ENCODE assay signal across 15 mouse cellular contexts in the genomic region with DNA sequence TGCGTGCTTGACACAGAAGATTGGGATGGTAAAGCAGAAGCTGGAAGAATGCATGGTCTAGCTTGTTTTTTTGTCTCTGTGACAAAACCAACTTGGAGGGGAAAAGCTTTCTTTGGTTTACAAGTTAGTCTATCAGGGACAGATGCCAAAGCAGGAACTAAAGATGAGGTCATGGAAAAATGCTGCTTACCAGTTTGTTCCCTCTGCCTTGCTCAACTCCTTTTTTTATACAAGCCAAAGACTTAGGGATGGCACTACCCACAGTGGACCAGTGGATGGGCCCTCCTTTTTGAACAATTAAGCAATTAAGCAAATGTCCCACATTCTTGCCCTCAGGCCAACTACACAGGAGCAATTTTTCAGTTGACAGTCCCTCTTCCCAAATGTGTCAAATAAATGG. TPM values are rescaled to one million over a fixed set of nuclear protein-coding genes. Genes with fewer than 3 reads are reported as not detected.
"Had no signal": no experiment of that assay in that cellular context is flagged by ENCODE, and none has a peak within 500 bp of the region (broad histone marks: within the 10 kb centered on the region; RNA-seq: fewer than 3 reads in every experiment).

No protein-coding gene starts in this region.

- H3K4me1 ChIP-seq: liver, embryonic 15.5 days; lung, embryonic 15.5 days; midbrain, embryonic 10.5 days; neural tube, embryonic 12.5 days; stomach, embryonic 15.5 days had no signal

- H3K27ac ChIP-seq: limb, embryonic 10.5 days; liver, embryonic 15.5 days; lung, embryonic 15.5 days; midbrain, embryonic 10.5 days; neural tube, embryonic 12.5 days; stomach, embryonic 15.5 days had no signal

- DNase-seq: kidney, adult 11 months; kidney, postnatal 14 days; midbrain, embryonic 14.5 days; right cerebral cortex, postnatal 14 days; thymus, adult 2 months; thymus, postnatal 36 days had no signal

- H3K4me3 ChIP-seq: limb, embryonic 10.5 days; liver, embryonic 15.5 days; lung, embryonic 15.5 days; midbrain, embryonic 10.5 days; myocyte; neural tube, embryonic 12.5 days; stomach, embryonic 15.5 days had no signal

- H3K9me3 ChIP-seq: limb, embryonic 10.5 days; liver, embryonic 15.5 days; lung, embryonic 15.5 days; midbrain, embryonic 10.5 days; neural tube, embryonic 12.5 days; stomach, embryonic 15.5 days had no signal

- H3K9ac ChIP-seq: liver, embryonic 15.5 days; lung, embryonic 15.5 days; neural tube, embryonic 12.5 days; stomach, embryonic 15.5 days had no signal

- H3K27me3 ChIP-seq: liver, embryonic 15.5 days; lung, embryonic 15.5 days; neural tube, embryonic 12.5 days; stomach, embryonic 15.5 days had no signal

- H3K4me2 ChIP-seq: liver, embryonic 11.5 days; liver, embryonic 15.5 days; lung, embryonic 15.5 days; neural tube, embryonic 12.5 days; stomach, embryonic 15.5 days had no signal

- H3K36me3 ChIP-seq: limb, embryonic 10.5 days; liver, embryonic 15.5 days; lung, embryonic 15.5 days; midbrain, embryonic 10.5 days; neural tube, embryonic 12.5 days; stomach, embryonic 15.5 days had no signal

RNA-seq across cellular contexts. Expression of a gene that starts 42.8 kb away (rescaled TPM):
- total RNA-seq: megakaryocyte, adult 5-6 weeks had no signal
- polyA plus RNA-seq: myocyte had no signal
